Mouse (Mus musculus) C2C12 (cell line): ENCODE measurements around the gene Nup205.

Experiments
- CEBPB ChIP-seq: IDR thresholded peaks from one replicate; pipeline ENCODE4 v1.6.1; 2011; ENCODE audit warnings: low read depth, mild to moderate bottlenecking, control low read depth, moderate library complexity
- CTCF ChIP-seq: IDR thresholded peaks from one replicate; pipeline ENCODE4 v1.5.1; 2011; ENCODE audit not compliant: control insufficient read depth, insufficient read depth, insufficient read length
- MAX ChIP-seq: IDR thresholded peaks from one replicate; pipeline ENCODE4 v1.6.1; 2011; ENCODE audit warnings: mild to moderate bottlenecking, control low read depth
- MYOD1 ChIP-seq: IDR thresholded peaks from one replicate; pipeline ENCODE4 v1.6.1; 2011; ENCODE audit warnings: low read depth; ENCODE audit not compliant: control insufficient read depth, insufficient read length
- MYOG ChIP-seq: IDR thresholded peaks from one replicate; pipeline ENCODE4 v1.6.1; 2011; ENCODE audit not compliant: control insufficient read depth, insufficient read length; ENCODE audit errors: extremely low read depth
- USF1 ChIP-seq: IDR thresholded peaks from one replicate; pipeline ENCODE4 v1.6.1; 2011; ENCODE audit warnings: low read depth, mild to moderate bottlenecking, control low read depth, moderate library complexity

DNA sequence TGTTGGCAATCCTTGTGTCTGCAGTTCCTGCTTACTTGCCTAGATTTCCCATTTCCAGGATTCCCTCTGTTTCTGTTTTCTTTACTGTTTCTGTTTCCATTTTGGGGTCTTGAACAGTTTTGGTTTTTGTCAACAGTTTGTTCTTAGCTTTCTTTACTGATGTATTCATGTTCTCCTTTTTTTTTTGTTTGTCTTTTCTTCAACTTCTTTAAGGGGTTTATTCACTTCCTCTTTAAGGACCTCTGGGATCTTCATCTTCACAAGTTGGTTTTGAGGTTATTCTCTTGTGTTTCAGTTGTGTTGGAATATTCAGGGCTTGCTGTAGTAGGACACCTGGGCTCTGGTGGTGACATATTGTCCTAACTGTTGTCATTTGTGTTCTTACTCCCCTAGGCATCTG is 22.7 kb upstream of the Nup205 start:
- TF ChIP-seq CTCF = no peak
- TF ChIP-seq MYOG = no peak
- TF ChIP-seq MYOD1 = no peak
- no peak for TF ChIP-seq MAX
- TF ChIP-seq USF1 = no peak
- no peak for TF ChIP-seq CEBPB
